Mouse (Mus musculus) heart, embryonic 10.5 days (tissue): ENCODE measurements around the gene Taf5. TPM values are rescaled to one million over a fixed set of nuclear protein-coding genes. Genes with fewer than 3 reads are reported as not detected.

Experiments used
- polyA plus RNA-seq: library from polyadenylated mRNA; unstranded; fragments of >200 nt; fragmentation: Nextera tagmentation; extraction: Ambion mirVana; gene quantifications from 2 replicates; pipeline ENCODE4 v1.2.1, GENCODE M21; 2016

Taf5 gene
- polyA plus RNA-seq, 1 experiment from 2014 or later = 7.3 TPM

Other genes with a start within 250 kb of the Taf5 start
- gene Ina, start 53.0 kb upstream of the Taf5 start, polyA plus RNA-seq = 0.15 and 0.60 TPM in 2 replicates
- gene Nt5c2, start 52.6 kb upstream of the Taf5 start, polyA plus RNA-seq = 71.8 and 86.3 TPM in 2 replicates
- 14.4 and 21.5 TPM in 2 replicates for gene Pcgf6, start 16.8 kb upstream of the Taf5 start, polyA plus RNA-seq
- gene Usmg5, start 22.9 kb downstream of the Taf5 start, polyA plus RNA-seq = 1,489 and 2,027 TPM in 2 replicates
- gene Pdcd11, start 23.0 kb downstream of the Taf5 start, polyA plus RNA-seq = 9.1 and 10.2 TPM in 2 replicates
- 3.8 and 5.5 TPM in 2 replicates for gene Calhm2, start 70.5 kb downstream of the Taf5 start, polyA plus RNA-seq
- not detected in 2 replicates for gene Calhm1, start 76.5 kb downstream of the Taf5 start, polyA plus RNA-seq
- gene Calhm3, start 90.0 kb downstream of the Taf5 start, polyA plus RNA-seq = not detected in 2 replicates
- 3.4 and 5.1 TPM in 2 replicates for gene Neurl1a, start 111.1 kb downstream of the Taf5 start, polyA plus RNA-seq